Mouse (Mus musculus): ENCODE measurements around the gene Gpr55. TPM values are rescaled to one million over a fixed set of nuclear protein-coding genes. Genes with fewer than 3 reads are reported as not detected.

The Gpr55 gene
- polyA plus RNA-seq, 1 experiment from 2014 or later, result not detected

DNA sequence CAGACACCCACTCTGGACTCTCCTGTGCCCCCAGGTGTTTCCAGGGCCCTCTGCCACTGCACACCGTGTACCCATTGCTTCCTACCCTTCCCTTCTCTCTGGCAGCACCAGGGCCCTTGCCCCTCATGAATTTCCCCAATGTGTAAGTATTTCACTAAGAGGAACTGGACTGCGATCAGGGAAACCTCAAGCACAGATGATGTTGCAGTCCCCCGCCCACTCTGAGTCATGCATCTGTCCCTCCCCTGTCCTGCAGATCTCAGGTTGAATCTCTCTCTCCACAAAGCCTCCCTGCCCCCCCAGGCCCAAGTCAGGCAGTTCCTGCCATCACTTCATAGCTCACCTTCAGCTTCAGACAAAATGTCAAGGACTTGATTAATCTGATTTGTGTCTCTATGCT, 16.9 kb upstream of the Gpr55 start:
- Histone ChIP-seq H3K36me3 (replicated peaks) (no peaks in the 10 kb centered on the region), H3K4me3 (replicated peaks) (no peak overlapping the region), H3K27me3 (no peaks in the 10 kb centered on the region), H3K4me1 (no peaks in the 10 kb centered on the region), H3K4me2 (no peak overlapping the region), H3K27ac (no peak overlapping the region), H3K9me3 (no peaks in the 10 kb centered on the region), H3K9ac (no peak overlapping the region)
- ATAC-seq (ENCODE audit: low FRiP score), result no peak
- 81% methylated on average over 3 of the region's 3 CpGs for WGBS

DNA sequence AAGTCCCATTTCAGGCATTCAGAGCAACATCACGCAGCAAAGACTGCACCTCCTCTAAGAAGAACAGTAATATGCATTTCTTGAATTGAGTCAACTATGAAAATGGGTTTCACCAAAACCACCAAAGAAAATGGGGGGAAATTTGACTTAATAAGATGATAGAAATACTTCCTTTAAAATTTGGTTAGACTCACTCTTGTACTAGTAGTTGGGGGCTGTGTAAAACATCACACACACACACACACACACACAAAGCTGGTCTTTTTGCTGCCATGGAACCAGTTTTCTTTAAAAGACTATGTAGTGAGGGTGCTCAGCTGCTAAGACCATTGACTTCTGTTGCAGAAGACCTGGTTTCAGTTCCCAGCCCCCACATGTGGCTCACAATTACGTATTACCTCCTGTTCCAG, 12.7 kb upstream of the Gpr55 start:
- H3K9me3 ChIP-seq, result no peaks in the 10 kb centered on the region

DNA sequence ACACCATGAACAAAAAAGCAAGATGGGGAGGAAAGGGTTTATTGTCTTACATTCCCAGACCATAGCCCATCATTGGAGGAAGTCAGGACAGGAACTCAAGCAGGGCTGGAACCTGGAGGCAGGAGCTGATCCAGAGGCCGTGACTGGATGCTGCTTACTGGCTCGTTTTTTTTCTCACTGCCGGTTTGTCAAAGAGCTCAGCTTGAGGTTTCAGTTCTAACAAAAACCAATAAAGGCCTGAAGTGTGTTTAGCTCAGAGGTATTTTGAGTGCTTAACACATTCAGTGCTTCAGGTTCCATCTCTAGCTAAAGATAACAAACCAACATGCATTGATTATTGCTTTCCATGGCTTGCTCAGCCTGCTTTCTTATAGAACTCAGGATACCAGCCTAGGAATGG, 11.5 kb upstream of the Gpr55 start:
- WGBS, result 67% methylated on average over 3 of the region's 3 CpGs
- H3K9me3 ChIP-seq, result no peaks in the 10 kb centered on the region
- no peaks in the 10 kb centered on the region for H3K4me1 ChIP-seq
- ATAC-seq (ENCODE audit: low FRiP score), result no peak
- H3K27ac ChIP-seq, result no peak overlapping the region
- no peak overlapping the region for H3K9ac ChIP-seq
- no peaks in the 10 kb centered on the region for H3K36me3 ChIP-seq (replicated peaks)
- no peaks in the 10 kb centered on the region for H3K27me3 ChIP-seq
- H3K4me3 ChIP-seq (replicated peaks), result no peak overlapping the region
- no peak overlapping the region for H3K4me2 ChIP-seq

More for the DNA sequence above, 12.7 kb upstream of the Gpr55 start:
- WGBS, result 84% methylated on average over 2 of the region's 2 CpGs
- no peak for ATAC-seq (ENCODE audit: low FRiP score)
- Histone ChIP-seq H3K9ac (no peak overlapping the region), H3K4me1 (no peaks in the 10 kb centered on the region), H3K4me3 (replicated peaks) (no peak overlapping the region), H3K27me3 (no peaks in the 10 kb centered on the region), H3K27ac (no peak overlapping the region), H3K36me3 (replicated peaks) (no peaks in the 10 kb centered on the region), H3K4me2 (no peak overlapping the region)

DNA sequence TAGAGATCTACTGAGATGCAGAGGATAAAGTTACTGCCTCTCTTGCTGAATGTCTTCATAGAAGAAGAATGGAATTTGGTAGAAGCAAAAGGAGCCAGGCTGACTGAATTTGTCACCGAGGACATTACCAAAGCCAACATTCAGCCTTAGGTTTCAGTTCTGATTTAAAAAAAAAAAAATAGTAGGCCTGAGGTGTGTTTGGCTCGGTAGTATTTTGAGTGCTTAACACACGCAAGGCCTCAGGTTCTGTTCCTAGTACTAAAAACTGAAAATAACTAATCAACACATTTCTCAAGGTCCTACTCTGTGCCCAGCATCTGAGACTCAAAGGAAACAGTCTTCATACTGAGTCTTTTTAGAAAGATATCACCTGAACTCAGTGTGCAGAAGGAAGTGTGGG, 10.3 kb upstream of the Gpr55 start:
- Histone ChIP-seq H3K27me3 (no peaks in the 10 kb centered on the region), H3K9ac (no peak overlapping the region), H3K36me3 (replicated peaks) (no peaks in the 10 kb centered on the region), H3K4me1 (no peaks in the 10 kb centered on the region), H3K27ac (no peak overlapping the region), H3K4me2 (no peak overlapping the region), H3K4me3 (replicated peaks) (no peak overlapping the region), H3K9me3 (no peaks in the 10 kb centered on the region)
- WGBS, result 86% methylated on average over 3 of the region's 3 CpGs
- ATAC-seq (ENCODE audit: low FRiP score), result no peak

DNA sequence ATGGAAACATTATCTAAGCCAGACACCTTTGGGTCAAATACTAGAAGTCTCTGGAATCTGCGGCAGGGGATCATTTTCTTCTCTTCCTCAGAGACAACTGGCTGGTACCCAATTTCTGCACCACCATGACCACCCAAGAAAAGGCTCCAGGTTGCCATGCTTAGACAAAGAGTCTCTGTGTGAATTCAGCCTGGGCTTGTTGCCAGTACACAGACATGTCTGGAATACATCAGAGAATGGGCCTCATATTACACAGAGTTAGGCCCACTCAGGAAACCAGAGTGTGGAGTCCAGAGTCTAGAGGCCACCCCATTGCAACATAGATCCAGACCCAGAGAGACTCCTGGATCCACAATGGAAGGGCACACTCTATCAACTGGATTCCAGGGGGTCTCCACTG, 8.7 kb upstream of the Gpr55 start:
- ATAC-seq (ENCODE audit: low FRiP score), result no peak

DNA sequence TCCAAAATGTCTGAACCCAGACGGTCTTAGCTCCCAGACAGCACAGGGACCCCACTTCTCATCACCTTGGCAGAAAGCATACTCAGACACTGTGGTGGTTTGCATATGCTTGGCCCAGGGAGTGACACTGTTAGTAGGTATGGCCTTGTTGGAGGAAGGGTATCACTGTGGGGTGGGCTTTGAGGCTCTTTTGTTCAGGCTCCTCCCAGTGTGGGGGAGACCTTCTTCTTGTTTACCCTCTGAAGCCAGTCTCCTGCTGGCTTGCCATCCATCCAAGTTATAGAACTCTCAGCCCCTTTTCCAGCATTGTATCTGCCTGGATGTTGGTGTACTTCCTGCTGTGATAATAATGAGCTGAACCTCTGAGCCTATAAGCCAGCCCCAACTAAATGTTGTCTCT, 8.3 kb upstream of the Gpr55 start:
- Histone ChIP-seq H3K4me2 (no peak overlapping the region), H3K4me1 (no peaks in the 10 kb centered on the region), H3K9me3 (no peaks in the 10 kb centered on the region), H3K27ac (no peak overlapping the region), H3K36me3 (replicated peaks) (no peaks in the 10 kb centered on the region), H3K27me3 (no peaks in the 10 kb centered on the region), H3K9ac (no peak overlapping the region), H3K4me3 (replicated peaks) (no peak overlapping the region)
- ATAC-seq (ENCODE audit: low FRiP score), result no peak
- WGBS, result 87% methylated on average over 1 of the region's 1 CpGs

More for the DNA sequence above, 8.7 kb upstream of the Gpr55 start:
- 85% methylated on average over 1 of the region's 1 CpGs for WGBS
- H3K27ac ChIP-seq, result no peak overlapping the region
- no peaks in the 10 kb centered on the region for H3K27me3 ChIP-seq
- no peak overlapping the region for H3K4me3 ChIP-seq (replicated peaks)
- H3K9me3 ChIP-seq, result no peaks in the 10 kb centered on the region
- no peak overlapping the region for H3K4me2 ChIP-seq
- no peaks in the 10 kb centered on the region for H3K36me3 ChIP-seq (replicated peaks)
- no peaks in the 10 kb centered on the region for H3K4me1 ChIP-seq
- no peak overlapping the region for H3K9ac ChIP-seq

DNA sequence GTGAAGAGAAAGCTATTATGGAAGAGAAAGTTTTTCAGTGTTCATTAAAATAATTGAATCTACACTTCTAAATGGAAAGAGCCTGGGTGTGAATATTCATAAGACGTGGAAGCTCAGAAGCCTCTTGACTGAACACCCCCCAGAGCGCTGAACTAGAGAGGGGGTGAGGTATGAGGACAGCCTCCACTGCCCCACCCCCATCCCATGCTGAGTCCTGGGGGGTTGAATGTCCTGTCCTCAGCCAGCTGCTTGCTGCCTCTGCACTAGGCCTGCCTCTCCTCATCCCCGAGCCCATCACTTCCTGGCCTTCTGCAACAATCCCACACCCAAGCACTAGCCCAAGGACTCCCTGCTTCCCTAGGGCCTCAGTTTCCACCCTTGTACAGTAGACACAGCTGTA, 5.0 kb upstream of the Gpr55 start:
- Histone ChIP-seq H3K36me3 (replicated peaks) (no peaks in the 10 kb centered on the region), H3K27ac (no peak overlapping the region), H3K27me3 (no peaks in the 10 kb centered on the region), H3K4me2 (no peak overlapping the region), H3K4me1 (no peaks in the 10 kb centered on the region), H3K4me3 (replicated peaks) (no peak overlapping the region), H3K9me3 (no peaks in the 10 kb centered on the region), H3K9ac (no peak overlapping the region)
- no peak for ATAC-seq (ENCODE audit: low FRiP score)
- WGBS, result 75% methylated on average over 3 of the region's 3 CpGs

DNA sequence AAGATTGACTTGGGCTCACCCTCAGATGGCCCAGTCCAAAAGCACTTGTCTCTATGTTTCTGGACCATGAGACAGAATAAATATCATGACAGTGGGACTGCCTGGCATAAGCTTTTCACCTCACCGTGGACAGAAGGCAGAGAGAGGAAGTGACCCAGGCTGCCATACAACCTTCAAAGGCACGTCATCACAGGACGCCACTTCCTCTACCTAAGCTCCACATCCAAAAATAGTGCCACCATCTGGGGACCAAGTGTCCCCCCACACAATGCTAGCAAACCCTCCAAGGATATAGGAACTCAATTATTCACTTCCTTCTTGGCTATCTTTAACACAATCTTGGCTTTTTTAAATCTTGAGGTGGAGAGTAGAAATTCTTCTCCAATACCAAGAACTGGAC, 1.3 kb upstream of the Gpr55 start:
- H3K4me2 ChIP-seq, result no peak overlapping the region
- no peaks in the 10 kb centered on the region for H3K4me1 ChIP-seq
- no peak overlapping the region for H3K9ac ChIP-seq
- WGBS, result 87% methylated on average over 3 of the region's 3 CpGs
- no peak overlapping the region for H3K4me3 ChIP-seq (replicated peaks)
- H3K27me3 ChIP-seq, result no peaks in the 10 kb centered on the region
- ATAC-seq (ENCODE audit: low FRiP score), result no peak
- H3K27ac ChIP-seq, result no peak overlapping the region
- H3K36me3 ChIP-seq (replicated peaks), result no peaks in the 10 kb centered on the region
- no peaks in the 10 kb centered on the region for H3K9me3 ChIP-seq

DNA sequence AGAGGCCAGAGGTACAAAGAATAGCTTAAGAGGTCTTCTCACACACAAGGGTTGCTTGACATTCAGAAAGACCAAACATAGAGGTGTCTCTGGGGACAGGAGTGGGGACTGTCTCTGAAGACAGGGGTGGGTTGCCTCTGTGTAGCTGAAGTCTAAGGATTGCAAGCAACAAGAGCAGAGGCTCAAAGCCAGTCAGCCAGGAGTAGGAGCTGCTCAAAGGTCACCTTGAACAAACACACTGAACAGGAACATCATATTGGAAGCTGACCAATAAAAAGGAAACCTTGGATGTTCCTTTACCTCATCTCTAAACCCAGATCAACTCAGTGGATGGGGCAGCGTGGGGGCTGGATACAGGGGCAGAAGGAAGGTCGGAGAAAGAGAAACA, 924 bp downstream of the Gpr55 start:
- Histone ChIP-seq H3K36me3 (replicated peaks) (no peaks in the 10 kb centered on the region), H3K27me3 (no peaks in the 10 kb centered on the region), H3K4me1 (no peaks in the 10 kb centered on the region), H3K4me2 (no peak overlapping the region), H3K9me3 (no peaks in the 10 kb centered on the region), H3K9ac (no peak overlapping the region), H3K27ac (no peak overlapping the region), H3K4me3 (replicated peaks) (no peak overlapping the region)
- no peak for ATAC-seq (ENCODE audit: low FRiP score)
- 76% methylated on average over 2 of the region's 2 CpGs for WGBS

DNA sequence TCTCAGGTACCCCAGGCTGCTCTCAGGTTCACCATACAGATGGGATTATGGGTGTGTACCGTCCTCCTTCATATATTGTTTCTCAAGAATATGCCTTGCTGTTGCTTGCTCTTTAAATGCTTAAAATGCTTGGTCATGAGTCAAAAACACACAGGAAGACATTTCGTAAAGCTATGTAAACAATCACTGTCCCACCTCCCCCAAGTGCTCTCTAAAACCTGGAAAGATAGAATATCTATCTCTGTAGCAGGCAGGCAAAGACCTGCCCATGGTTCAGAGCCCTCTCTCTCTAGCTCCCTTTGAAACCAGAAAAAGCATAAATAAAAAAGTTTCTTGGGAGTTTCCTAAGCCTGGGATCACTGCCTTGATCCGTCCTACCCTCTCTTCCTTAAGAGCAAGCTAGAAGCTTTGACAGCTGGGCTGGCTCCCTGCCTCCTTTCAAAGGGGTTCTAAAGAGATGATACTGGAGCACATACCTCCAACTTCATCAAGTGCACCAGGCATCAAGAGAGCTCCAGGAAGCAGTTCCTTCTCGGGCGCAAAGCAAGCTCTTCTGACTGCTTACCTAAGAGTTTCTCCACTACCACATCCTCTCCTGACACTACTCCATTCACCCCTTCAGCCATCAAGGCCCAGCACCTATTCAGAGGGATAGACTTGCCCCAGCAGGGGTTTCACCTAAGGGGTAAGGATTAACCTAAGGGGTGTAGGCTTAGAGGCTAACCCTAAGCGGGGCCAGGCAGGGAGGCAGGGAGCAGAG, 1.5 kb downstream of the Gpr55 start:
- Histone ChIP-seq H3K4me1 (no peaks in the 10 kb centered on the region), H3K4me3 (replicated peaks) (no peak overlapping the region), H3K36me3 (replicated peaks) (no peaks in the 10 kb centered on the region), H3K27me3 (no peaks in the 10 kb centered on the region), H3K4me2 (no peak overlapping the region), H3K9me3 (no peaks in the 10 kb centered on the region), H3K27ac (no peak overlapping the region), H3K9ac (no peak overlapping the region)
- ATAC-seq (ENCODE audit: low FRiP score), result no peak
- 65% methylated on average over 6 of the region's 6 CpGs for whole genome bisulfite sequencing

DNA sequence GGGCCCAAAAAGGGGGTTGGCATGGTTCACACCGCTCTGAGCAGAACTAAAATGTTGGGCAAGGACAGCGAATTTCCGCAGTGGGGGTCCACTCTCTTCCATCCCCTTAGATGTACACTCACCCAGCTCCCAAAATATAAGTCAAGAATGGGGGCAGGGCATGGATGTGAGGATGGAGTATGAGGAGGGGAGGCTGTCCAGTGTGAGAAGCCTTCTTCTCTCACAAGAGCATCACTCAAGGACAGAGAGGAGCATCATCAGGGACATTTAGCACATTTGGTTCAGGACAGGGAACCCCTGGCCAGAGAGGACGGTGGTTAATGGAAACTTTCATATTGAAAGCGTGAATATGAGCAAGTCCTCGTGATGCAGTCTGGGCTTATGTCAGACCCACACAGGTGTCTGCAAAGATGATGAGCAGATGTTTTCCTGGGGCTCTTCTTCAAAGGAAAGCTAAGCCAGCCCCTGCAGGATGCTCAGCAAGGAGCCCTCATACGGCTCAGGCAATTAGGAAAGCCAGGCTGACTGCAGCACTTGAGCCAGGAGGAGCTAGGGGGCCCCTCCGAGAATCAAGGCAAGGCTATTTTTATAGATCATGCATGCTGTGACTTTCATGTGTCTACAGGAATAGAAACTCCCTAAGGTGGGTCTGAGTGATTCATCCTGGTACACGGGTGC, 2.7 kb downstream of the Gpr55 start:
- H3K9me3 ChIP-seq, result no peaks in the 10 kb centered on the region
- H3K4me2 ChIP-seq, result no peak overlapping the region
- no peaks in the 10 kb centered on the region for H3K36me3 ChIP-seq (replicated peaks)
- no peak overlapping the region for H3K27ac ChIP-seq
- no peaks in the 10 kb centered on the region for H3K4me1 ChIP-seq
- no peak for ATAC-seq (ENCODE audit: low FRiP score)
- 57% methylated on average over 9 of the region's 9 CpGs for WGBS
- H3K9ac ChIP-seq, result no peak overlapping the region
- H3K27me3 ChIP-seq, result no peaks in the 10 kb centered on the region
- H3K4me3 ChIP-seq (replicated peaks), result no peak overlapping the region

DNA sequence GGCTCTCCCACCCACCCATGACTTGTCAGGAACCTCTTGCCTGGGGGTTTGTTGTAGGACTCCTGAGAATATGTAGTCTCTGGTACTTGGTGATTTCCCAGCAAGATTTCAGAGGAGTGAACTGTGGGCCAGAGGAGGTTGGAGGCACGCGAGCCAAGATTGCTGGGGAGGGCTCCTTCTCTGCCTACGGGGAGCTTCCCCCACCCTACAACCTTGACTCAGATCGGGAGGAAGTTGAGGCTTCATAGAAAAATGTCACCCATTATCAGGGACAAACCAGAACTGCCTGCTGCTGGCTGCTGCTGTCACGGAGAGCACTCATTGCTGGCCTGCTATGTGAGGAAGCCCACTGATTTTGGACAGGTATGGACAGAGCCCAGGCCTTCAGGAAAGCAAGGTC, 3.5 kb downstream of the Gpr55 start:
- H3K9me3 ChIP-seq, result no peaks in the 10 kb centered on the region
- no peak overlapping the region for H3K9ac ChIP-seq
- H3K4me2 ChIP-seq, result no peak overlapping the region
- H3K4me1 ChIP-seq, result no peaks in the 10 kb centered on the region
- no peak overlapping the region for H3K27ac ChIP-seq
- 84% methylated on average over 5 of the region's 5 CpGs for WGBS
- H3K36me3 ChIP-seq (replicated peaks), result no peaks in the 10 kb centered on the region
- no peaks in the 10 kb centered on the region for H3K27me3 ChIP-seq
- H3K4me3 ChIP-seq (replicated peaks), result no peak overlapping the region
- ATAC-seq (ENCODE audit: low FRiP score), result no peak

DNA sequence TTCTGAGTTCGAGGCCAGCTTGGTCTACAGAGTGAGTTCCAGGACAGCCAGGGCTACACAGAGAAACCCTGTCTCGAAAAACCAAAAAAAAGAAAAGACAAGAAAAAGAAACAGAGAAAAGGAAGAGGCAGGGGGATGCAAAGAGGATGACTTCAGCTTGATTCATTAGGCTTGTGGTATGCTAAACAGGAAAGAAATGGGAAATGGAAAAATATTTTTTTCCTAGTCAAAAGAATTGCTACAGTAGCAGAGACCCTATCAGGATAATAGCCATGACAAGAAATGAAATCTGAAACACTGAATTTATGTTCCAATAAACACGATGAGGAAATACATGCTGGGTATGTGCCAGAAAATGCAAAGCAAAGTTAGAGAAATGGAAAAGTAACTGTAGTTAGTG, 5.7 kb downstream of the Gpr55 start:
- no peak overlapping the region for H3K4me2 ChIP-seq
- 78% methylated on average over 3 of the region's 3 CpGs for WGBS

More for the DNA sequence above, 5.7 kb downstream of the Gpr55 start:
- Histone ChIP-seq H3K27me3 (no peaks in the 10 kb centered on the region), H3K4me3 (replicated peaks) (no peak overlapping the region), H3K27ac (no peak overlapping the region), H3K4me1 (no peaks in the 10 kb centered on the region), H3K36me3 (replicated peaks) (no peaks in the 10 kb centered on the region), H3K9me3 (no peaks in the 10 kb centered on the region), H3K9ac (no peak overlapping the region)
- ATAC-seq (ENCODE audit: low FRiP score), result no peak
